Mouse (Mus musculus): ENCODE measurements around the gene Tmem43. TPM values are rescaled to one million over a fixed set of nuclear protein-coding genes. Genes with fewer than 3 reads are reported as not detected.

Gene Tmem43
- polyA plus RNA-seq, 1 experiment from 2014 or later = 72.0 TPM

DNA sequence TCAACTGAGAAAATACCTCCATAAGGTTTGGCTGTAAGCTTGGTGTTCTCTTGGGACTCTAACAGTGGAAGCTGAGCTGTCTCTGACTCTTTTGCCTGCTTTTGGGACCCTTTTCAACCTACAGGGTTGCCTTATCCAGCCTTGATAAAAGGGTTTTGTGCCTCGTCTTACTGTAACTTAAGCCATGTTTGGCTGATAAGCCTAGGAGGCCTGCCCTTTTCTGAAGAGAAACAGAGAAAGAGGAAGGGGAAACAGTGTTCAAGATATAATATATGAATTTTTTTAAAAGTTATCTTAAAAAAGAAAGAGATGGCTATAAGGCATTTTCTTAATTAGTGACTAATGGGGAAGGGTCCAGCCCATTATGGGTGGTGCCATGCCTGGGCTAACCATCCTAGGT lies 29.8 kb downstream of the Tmem43 start:
- WGBS = 91% methylated on average over 1 of the region's 1 CpGs
- Histone ChIP-seq H3K27ac (replicated peaks) (no peak overlapping the region), H3K27me3 (ENCODE audit: low read depth, poor library complexity, severe bottlenecking) (no peaks in the 10 kb centered on the region), H3K9me3 (replicated peaks) (peaks cover 7% of the 10 kb centered on the region; the same call in 1 of the 2 replicates), H3K4me1 (no peaks in the 10 kb centered on the region), H3K4me3 (no peak overlapping the region), H3K36me3 (peaks cover 100% of the 10 kb centered on the region)
- no peak for DNase-seq (ENCODE audit: low spot score)

- no peak overlapping the region for H3K27ac ChIP-seq (replicated peaks)
- DNase-seq (ENCODE audit: low spot score) = no peak
- H3K36me3 ChIP-seq = peaks cover 96% of the 10 kb centered on the region
- H3K27me3 ChIP-seq (ENCODE audit: low read depth, poor library complexity, severe bottlenecking) = no peaks in the 10 kb centered on the region
- 92% methylated on average over 5 of the region's 5 CpGs for whole genome bisulfite sequencing
- H3K4me3 ChIP-seq = no peak overlapping the region
- no peaks in the 10 kb centered on the region for H3K4me1 ChIP-seq
- peaks cover 7% of the 10 kb centered on the region; the same call in 1 of the 2 replicates for H3K9me3 ChIP-seq (replicated peaks)
Observed at GRCm38 (mm10) chr6:91506036-91506435, 32.5 kb downstream of the Tmem43 start.

DNA sequence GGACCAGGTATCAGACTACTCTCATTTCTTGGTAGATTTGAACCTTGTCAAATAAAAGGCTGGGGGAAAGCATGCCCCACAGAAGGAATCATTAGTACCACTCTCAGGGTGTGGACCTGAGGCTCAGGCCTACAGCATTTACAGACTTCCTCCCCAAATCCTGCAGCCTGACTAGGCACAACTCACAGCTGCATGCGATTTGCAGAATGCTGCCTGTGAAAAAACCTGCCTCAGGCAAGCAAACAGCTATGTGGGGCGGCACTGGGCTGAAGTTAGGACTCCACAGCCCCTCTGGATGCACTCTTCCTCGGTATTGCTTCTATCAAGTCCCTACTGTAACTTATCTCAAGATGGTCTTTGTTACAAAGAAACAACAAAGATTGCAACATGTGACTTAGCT lies 34.5 kb downstream of the Tmem43 start:
- Histone ChIP-seq H3K9me3 (replicated peaks) (peaks cover 7% of the 10 kb centered on the region; the same call in 1 of the 2 replicates), H3K4me1 (no peaks in the 10 kb centered on the region), H3K27ac (replicated peaks) (no peak overlapping the region), H3K4me3 (no peak overlapping the region), H3K27me3 (ENCODE audit: low read depth, poor library complexity, severe bottlenecking) (no peaks in the 10 kb centered on the region), H3K36me3 (peaks cover 85% of the 10 kb centered on the region)
- WGBS = 88% methylated on average over 3 of the region's 3 CpGs
- no peak for DNase-seq (ENCODE audit: low spot score)

- Histone ChIP-seq H3K27ac (replicated peaks) (no peak overlapping the region), H3K9me3 (replicated peaks) (no peaks in the 10 kb centered on the region), H3K4me1 (peaks cover 10% of the 10 kb centered on the region), H3K36me3 (peaks cover 73% of the 10 kb centered on the region), H3K27me3 (ENCODE audit: low read depth, poor library complexity, severe bottlenecking) (no peaks in the 10 kb centered on the region), H3K4me3 (no peak overlapping the region)
- DNase-seq (ENCODE audit: low spot score) = peak; percentile 70
- WGBS = 47% methylated on average over 7 of the region's 7 CpGs
Observed at GRCm38 (mm10) chr6:91509326-91509725, 35.8 kb downstream of the Tmem43 start.

GRCm38 (mm10) chr6:91510211-91510610 lies 36.7 kb downstream of the Tmem43 start:
- Histone ChIP-seq H3K27ac (replicated peaks) (no peak overlapping the region), H3K4me3 (no peak overlapping the region), H3K27me3 (ENCODE audit: low read depth, poor library complexity, severe bottlenecking) (no peaks in the 10 kb centered on the region), H3K36me3 (peaks cover 64% of the 10 kb centered on the region), H3K9me3 (replicated peaks) (no peaks in the 10 kb centered on the region), H3K4me1 (peaks cover 19% of the 10 kb centered on the region)
- 83% methylated on average over 10 of the region's 10 CpGs for WGBS
- DNase-seq (ENCODE audit: low spot score) = no peak

DNA sequence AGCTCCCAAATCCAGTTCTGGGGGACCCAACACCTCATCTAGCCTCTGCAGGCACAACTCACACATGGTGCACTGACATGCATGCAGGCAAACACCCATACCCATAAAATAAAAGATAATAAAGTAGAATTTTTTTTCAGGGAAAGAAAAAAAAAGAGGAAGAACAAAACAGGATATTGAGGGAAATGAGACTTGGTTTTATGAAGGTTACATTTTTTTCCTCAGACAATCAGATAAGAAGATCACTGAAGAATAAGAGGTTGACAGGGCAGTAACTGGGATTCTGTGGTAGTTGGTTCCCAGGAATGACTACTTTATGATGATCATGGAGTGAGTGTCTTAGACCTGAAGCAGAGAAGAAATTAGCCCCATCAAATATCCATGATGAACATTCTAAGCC lies 40.6 kb downstream of the Tmem43 start:
- Histone ChIP-seq H3K27ac (replicated peaks) (no peak overlapping the region), H3K27me3 (ENCODE audit: low read depth, poor library complexity, severe bottlenecking) (no peaks in the 10 kb centered on the region), H3K4me1 (peaks cover 36% of the 10 kb centered on the region), H3K4me3 (0 out of 2 replicates have a peak overlapping the region, but pooled peaks have one; percentile 83), H3K36me3 (peaks cover 45% of the 10 kb centered on the region), H3K9me3 (replicated peaks) (no peaks in the 10 kb centered on the region)
- DNase-seq (ENCODE audit: low spot score) = no peak

- Histone ChIP-seq H3K27ac (replicated peaks) (peak overlapping the region; percentile 92), H3K36me3 (peaks cover 46% of the 10 kb centered on the region), H3K9me3 (replicated peaks) (no peaks in the 10 kb centered on the region), H3K4me3 (peak overlapping the region; percentile 83), H3K4me1 (peaks cover 36% of the 10 kb centered on the region), H3K27me3 (ENCODE audit: low read depth, poor library complexity, severe bottlenecking) (no peaks in the 10 kb centered on the region)
- WGBS = 43% methylated on average over 10 of the region's 10 CpGs
- DNase-seq (ENCODE audit: low spot score) = no peak
Observed at GRCm38 (mm10) chr6:91514737-91515362, 41.3 kb downstream of the Tmem43 start.

GRCm38 (mm10) chr6:91515545-91516449 lies 42.3 kb downstream of the Tmem43 start, which contains the start of the genes Xpc and Lsm3:
TSS of gene Xpc (minus strand) at chr6:91515888.
TSS of gene Lsm3 (plus strand) at chr6:91515928.
- Histone ChIP-seq H3K36me3 (peaks cover 47% of the 10 kb centered on the region), H3K4me1 (peaks cover 36% of the 10 kb centered on the region), H3K4me3 (peak within 1 kb of the TSS; percentile 83), H3K27ac (replicated peaks) (peak within 1 kb of the TSS; percentile 92), H3K27me3 (ENCODE audit: low read depth, poor library complexity, severe bottlenecking) (no peaks in the 10 kb centered on the region), H3K9me3 (replicated peaks) (no peaks in the 10 kb centered on the region)
- WGBS = under 1% methylated on average over 80 of the region's 80 CpGs
- peak; percentile 98 for DNase-seq (ENCODE audit: low spot score)

DNA sequence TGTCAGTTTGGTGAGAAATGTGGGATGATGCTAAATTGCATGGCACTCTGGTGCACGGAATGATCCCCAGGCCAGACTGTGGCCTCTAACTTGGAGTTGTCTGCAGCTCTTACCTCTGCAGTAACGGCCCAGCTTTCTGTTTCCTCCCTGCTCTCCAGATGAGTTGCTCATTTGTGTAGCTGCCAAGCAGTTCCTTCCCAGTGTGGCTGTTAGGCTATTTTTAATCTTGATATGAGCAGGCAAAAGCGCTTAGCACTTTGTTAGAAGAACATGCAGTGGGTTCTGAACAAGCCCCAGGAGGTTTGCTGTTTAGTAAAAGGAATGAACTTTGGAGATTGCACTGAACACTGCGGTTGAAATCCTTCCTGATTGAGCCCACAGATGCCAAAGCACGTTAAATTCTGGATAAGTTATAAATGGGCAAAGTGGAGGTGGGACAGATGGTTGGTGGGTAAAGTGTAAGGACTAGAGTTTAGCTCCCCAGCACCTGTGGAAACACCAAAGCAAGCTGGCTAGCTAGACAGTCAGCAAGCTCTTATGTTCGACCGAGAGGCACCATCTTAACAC lies 45.0 kb downstream of the Tmem43 start:
- WGBS = 90% methylated on average over 7 of the region's 7 CpGs

DNA sequence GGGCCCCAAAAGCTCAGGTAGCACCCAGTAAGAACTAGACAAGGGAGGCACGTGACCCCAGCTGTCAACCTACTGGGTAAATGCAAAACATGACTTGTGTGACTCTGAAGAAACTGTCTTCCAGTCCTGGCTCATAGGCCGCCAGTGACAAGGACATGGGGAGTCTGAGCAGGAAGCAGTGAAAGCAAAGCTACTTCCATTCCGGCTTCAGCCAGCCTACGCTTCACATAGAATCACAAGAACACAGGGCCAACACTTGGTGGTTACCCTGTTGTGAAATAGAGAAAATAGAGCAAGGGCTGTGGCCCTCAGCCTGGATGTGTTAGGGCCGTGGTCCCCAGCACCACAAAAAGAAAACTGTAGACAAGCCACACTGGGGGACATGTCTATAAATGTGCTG lies 49.3 kb downstream of the Tmem43 start:
- DNase-seq (ENCODE audit: low spot score) = no peak
- Histone ChIP-seq H3K4me3 (no peak overlapping the region), H3K9me3 (replicated peaks) (no peaks in the 10 kb centered on the region), H3K27ac (replicated peaks) (no peak overlapping the region), H3K27me3 (ENCODE audit: low read depth, poor library complexity, severe bottlenecking) (no peaks in the 10 kb centered on the region), H3K4me1 (no peaks in the 10 kb centered on the region), H3K36me3 (peaks cover 80% of the 10 kb centered on the region)
- 95% methylated on average over 5 of the region's 5 CpGs for WGBS

More for the DNA sequence above, 45.0 kb downstream of the Tmem43 start:
- no peak for DNase-seq (ENCODE audit: low spot score)
- no peak overlapping the region for H3K27ac ChIP-seq (replicated peaks)
- no peaks in the 10 kb centered on the region for H3K27me3 ChIP-seq (ENCODE audit: low read depth, poor library complexity, severe bottlenecking)
- no peak overlapping the region for H3K4me3 ChIP-seq
- no peaks in the 10 kb centered on the region for H3K9me3 ChIP-seq (replicated peaks)
- peaks cover 64% of the 10 kb centered on the region for H3K36me3 ChIP-seq
- H3K4me1 ChIP-seq = peaks cover 33% of the 10 kb centered on the region

DNA sequence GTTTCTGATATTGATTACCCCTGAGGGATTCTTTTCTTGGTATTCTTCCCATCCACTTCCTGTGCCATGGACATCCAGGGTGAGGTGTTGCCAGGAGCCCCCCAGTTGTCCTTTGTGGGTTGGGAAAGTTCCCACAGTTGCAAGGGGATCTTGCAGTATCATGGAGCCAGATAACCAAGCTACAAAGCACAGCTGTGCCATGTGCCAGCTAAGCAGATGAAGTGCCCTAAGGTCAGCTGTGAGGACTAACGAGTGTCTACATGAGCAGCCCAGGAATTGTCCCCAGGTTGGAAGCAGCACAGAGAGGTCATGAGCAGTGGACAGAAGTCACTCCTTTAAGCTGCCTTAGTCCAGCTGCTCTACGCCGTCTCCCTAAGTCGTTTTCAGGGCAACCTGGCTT lies 52.0 kb downstream of the Tmem43 start:
- H3K4me1 ChIP-seq = no peaks in the 10 kb centered on the region
- H3K4me3 ChIP-seq = no peak overlapping the region
- H3K36me3 ChIP-seq = peaks cover 71% of the 10 kb centered on the region
- H3K27me3 ChIP-seq (ENCODE audit: low read depth, poor library complexity, severe bottlenecking) = no peaks in the 10 kb centered on the region
- WGBS = 84% methylated on average over 4 of the region's 4 CpGs
- H3K9me3 ChIP-seq (replicated peaks) = no peaks in the 10 kb centered on the region
- DNase-seq (ENCODE audit: low spot score) = no peak
- no peak overlapping the region for H3K27ac ChIP-seq (replicated peaks)

DNA sequence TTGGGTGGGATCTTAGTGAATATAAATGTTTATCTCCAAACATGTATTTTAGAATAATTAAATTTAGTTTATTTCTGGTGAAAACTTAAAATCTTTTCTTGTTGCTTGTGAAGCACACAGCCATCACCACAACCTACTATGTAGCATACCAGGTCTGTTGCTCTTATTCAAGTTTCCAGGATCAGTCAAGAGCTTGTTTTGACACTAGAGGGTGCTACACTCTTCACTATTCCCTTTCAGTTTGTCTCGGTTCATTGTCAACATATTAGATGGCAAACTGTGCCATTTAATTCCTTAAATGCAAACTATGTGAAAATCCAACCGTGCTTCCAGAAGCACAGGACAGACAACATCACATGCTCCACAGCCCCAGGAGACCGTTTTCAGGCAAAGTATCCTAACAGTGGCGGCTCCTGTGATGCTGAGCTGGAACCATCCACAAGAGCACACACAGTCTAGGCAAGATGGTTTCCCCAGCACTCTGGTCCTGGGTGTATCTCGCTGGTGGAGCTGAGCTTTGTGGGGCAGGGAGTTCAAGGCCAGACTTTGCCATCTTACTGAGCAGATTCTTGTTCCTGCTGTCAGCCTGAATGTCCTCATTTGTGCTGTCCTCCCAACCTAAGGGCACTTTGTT lies 53.8 kb downstream of the Tmem43 start:
- WGBS = 61% methylated on average over 5 of the region's 5 CpGs
- Histone ChIP-seq H3K9me3 (replicated peaks) (no peaks in the 10 kb centered on the region), H3K27me3 (ENCODE audit: low read depth, poor library complexity, severe bottlenecking) (no peaks in the 10 kb centered on the region), H3K36me3 (peaks cover 53% of the 10 kb centered on the region), H3K27ac (replicated peaks) (no peak overlapping the region), H3K4me3 (no peak overlapping the region), H3K4me1 (no peaks in the 10 kb centered on the region)
- no peak for DNase-seq (ENCODE audit: low spot score)
